Mouse (Mus musculus): ENCODE results near the gene Pdzrn4. TPM values are rescaled to one million over a fixed set of nuclear protein-coding genes. Genes with fewer than 3 reads are reported as not detected.
"Not testable (repeated sequence)": the region's sequence is repeated elsewhere in the genome, so short reads cannot be mapped to it uniquely, and the experiment has no call there.

Pdzrn4 gene
- not detected in 3 replicates for total RNA-seq (2017)

- ATAC-seq (replicated peaks; ENCODE audit: insufficient number of reproducible peaks, low FRiP score, low TSS enrichment, poor library complexity, severe bottlenecking), result no peak
These were observed at the start of gene Pdzrn4 for GRCm38 (mm10) chr15:92396770-92397608. Pdzrn4 (plus strand) TSS chr15:92396881.

GRCm38 (mm10) chr15:92347426-92347825 is 49.3 kb upstream of the Pdzrn4 start:
- no peak for ATAC-seq (replicated peaks; ENCODE audit: insufficient number of reproducible peaks, low FRiP score, low TSS enrichment, poor library complexity, severe bottlenecking)

GRCm38 (mm10) chr15:92347902-92348301 is 48.8 kb upstream of the Pdzrn4 start:
- ATAC-seq (replicated peaks; ENCODE audit: insufficient number of reproducible peaks, low FRiP score, low TSS enrichment, poor library complexity, severe bottlenecking), result no peak

- ATAC-seq (replicated peaks; ENCODE audit: insufficient number of reproducible peaks, low FRiP score, low TSS enrichment, poor library complexity, severe bottlenecking), result not testable (repeated sequence)
These were observed 48.2 kb upstream of the Pdzrn4 start for GRCm38 (mm10) chr15:92348453-92348852.

- no peak for ATAC-seq (replicated peaks; ENCODE audit: insufficient number of reproducible peaks, low FRiP score, low TSS enrichment, poor library complexity, severe bottlenecking)
These were observed 32.5 kb upstream of the Pdzrn4 start for GRCm38 (mm10) chr15:92364153-92364552.

DNA sequence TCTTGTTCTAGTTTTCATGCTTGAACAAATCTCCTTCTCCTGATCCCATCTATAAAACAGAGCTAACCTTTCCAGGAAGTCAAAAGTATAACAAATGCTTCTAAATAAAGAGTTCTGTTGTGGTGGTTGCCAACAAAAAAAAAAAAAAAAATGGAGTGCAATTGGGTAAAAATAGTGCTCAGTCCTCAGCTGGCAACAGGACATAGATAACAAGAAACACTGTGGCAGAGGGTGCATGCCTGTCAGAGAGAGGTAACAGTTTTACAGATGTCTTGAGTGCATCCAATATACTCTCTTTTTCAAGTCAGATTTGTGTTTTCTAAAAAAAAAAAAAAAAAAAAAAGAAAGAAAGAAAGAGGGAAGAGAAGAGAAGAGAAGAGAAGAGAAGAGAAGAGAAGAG is 32.1 kb upstream of the Pdzrn4 start:
- no peak for ATAC-seq (replicated peaks; ENCODE audit: insufficient number of reproducible peaks, low FRiP score, low TSS enrichment, poor library complexity, severe bottlenecking)

DNA sequence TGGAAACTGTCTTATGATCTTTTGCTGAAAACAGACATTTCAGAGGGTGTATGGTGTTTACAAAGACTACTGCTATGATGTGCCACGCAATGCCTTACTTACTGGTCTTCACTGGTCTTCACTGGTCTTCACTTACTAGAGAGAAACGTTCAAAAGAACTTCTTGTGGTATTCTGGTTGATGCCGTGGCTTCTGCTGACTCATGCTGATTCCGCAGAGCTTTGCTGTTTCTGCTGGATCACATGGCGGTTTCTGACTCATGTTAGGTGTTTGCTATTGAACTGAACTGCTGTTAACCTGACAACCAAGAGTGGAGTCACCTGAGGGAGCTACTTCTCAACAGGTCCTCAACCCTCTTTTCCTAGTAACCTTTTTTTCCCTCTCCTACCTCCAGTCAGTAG is 1.9 kb upstream of the Pdzrn4 start:
- ATAC-seq (replicated peaks; ENCODE audit: insufficient number of reproducible peaks, low FRiP score, low TSS enrichment, poor library complexity, severe bottlenecking), result no peak

DNA sequence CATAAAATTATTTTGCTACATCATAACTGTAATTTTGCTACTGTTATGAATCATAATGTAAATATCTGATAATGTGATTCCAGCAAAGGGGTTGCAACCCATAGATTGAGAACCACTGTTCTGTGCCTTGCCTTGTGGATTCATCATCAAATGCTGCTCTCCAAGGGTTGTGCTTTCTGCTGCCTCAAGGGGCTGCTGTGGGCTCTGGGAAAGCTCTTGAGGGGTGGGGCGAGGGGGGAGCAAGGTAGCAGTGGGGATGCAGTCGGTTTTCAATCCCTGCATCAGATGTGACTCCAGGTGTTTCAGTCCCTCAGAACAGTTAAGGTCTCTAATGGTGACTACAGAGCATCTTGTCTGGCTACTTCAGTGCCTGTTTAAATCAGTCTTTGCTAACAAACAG is 2.1 kb downstream of the Pdzrn4 start:
- no peak for ATAC-seq (replicated peaks; ENCODE audit: insufficient number of reproducible peaks, low FRiP score, low TSS enrichment, poor library complexity, severe bottlenecking)

GRCm38 (mm10) chr15:92399278-92399677 is 2.6 kb downstream of the Pdzrn4 start:
- ATAC-seq (replicated peaks; ENCODE audit: insufficient number of reproducible peaks, low FRiP score, low TSS enrichment, poor library complexity, severe bottlenecking), result no peak

DNA sequence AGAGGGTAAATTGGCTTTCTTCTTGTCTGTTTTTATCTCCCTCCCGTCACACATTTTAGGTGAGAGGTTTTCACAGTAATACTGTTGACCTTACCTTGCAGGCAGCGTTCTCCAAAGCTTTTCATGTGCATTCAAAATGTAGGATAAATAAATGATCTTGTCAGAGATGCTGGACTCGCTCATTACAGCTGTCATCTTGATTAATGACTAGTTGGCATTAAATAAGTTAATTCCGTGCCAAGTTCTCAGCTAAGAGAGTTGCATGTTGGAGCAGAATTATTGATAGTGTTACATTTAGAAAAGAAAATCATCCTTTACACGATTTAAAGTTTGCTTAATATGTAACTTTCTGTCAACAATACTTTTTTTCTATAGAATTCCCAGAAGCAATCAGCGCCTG is 4.9 kb downstream of the Pdzrn4 start:
- ATAC-seq (replicated peaks; ENCODE audit: insufficient number of reproducible peaks, low FRiP score, low TSS enrichment, poor library complexity, severe bottlenecking), result no peak

GRCm38 (mm10) chr15:92415323-92415722 is 18.6 kb downstream of the Pdzrn4 start:
- no peak for ATAC-seq (replicated peaks; ENCODE audit: insufficient number of reproducible peaks, low FRiP score, low TSS enrichment, poor library complexity, severe bottlenecking)

DNA sequence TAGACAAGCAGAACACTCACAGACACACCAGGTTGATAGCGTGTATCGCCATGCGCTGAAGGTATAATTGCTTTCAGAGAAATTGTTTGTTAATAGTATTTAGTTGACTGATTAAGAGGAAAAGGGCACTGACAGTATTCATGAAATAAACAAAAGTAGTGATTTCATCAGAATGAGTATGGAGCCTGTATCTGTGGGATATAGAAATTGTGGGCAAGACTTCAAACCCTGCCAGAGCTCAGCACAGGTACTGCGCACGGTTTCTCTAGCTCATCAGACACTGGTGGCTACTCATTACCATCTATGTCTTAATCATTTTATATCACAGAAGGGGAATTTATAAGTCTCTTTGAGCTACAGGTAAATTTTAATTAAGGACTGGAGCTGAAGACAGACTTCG is 19.5 kb downstream of the Pdzrn4 start:
- ATAC-seq (replicated peaks; ENCODE audit: insufficient number of reproducible peaks, low FRiP score, low TSS enrichment, poor library complexity, severe bottlenecking), result no peak

- ATAC-seq (replicated peaks; ENCODE audit: insufficient number of reproducible peaks, low FRiP score, low TSS enrichment, poor library complexity, severe bottlenecking), result no peak
These were observed 20.0 kb downstream of the Pdzrn4 start for GRCm38 (mm10) chr15:92416658-92417057.

DNA sequence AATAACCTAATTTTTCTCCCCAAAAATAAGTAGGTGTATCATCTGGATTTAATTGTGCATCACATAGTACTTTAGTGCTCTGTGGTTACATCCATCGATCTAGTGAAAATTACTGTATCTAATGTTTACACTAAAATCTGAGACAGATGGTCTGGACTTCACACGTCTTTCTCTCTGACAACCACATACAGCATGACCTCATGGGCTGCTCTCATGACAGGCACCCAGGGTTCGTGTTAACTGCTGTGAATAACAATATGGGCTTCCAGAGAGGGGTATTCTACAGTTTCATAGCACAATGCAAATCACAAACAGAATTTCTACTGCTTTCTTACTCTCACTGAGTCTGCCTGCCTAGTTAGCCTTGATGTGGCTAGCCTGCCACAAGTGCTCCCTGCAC is 20.4 kb downstream of the Pdzrn4 start:
- no peak for ATAC-seq (replicated peaks; ENCODE audit: insufficient number of reproducible peaks, low FRiP score, low TSS enrichment, poor library complexity, severe bottlenecking)

- no peak for ATAC-seq (replicated peaks; ENCODE audit: insufficient number of reproducible peaks, low FRiP score, low TSS enrichment, poor library complexity, severe bottlenecking)
These were observed 37.9 kb downstream of the Pdzrn4 start for GRCm38 (mm10) chr15:92434605-92435004.

DNA sequence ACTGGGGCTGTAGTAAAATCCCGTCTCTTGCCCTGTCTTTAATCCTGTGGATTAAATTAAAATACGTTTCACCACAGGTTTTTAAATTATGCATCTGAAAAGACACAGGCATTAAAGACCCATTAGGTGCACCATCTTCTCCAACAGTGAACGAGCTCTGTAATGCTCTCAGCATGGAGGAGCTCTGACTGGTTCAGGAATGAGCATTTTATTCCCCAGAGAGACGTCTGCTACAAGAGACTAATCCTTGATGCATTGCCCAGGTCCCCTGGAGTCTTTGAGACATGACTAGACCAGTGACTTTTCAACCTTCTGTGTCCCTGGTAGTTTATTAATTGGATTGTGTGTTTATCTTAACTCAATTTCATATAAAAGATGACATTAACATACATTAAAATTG is 38.6 kb downstream of the Pdzrn4 start:
- ATAC-seq (replicated peaks; ENCODE audit: insufficient number of reproducible peaks, low FRiP score, low TSS enrichment, poor library complexity, severe bottlenecking), result no peak

GRCm38 (mm10) chr15:92441630-92442180 is 45.0 kb downstream of the Pdzrn4 start:
- ATAC-seq (replicated peaks; ENCODE audit: insufficient number of reproducible peaks, low FRiP score, low TSS enrichment, poor library complexity, severe bottlenecking), result no peak

GRCm38 (mm10) chr15:92447708-92448147 is 51.0 kb downstream of the Pdzrn4 start:
- no peak for ATAC-seq (replicated peaks; ENCODE audit: insufficient number of reproducible peaks, low FRiP score, low TSS enrichment, poor library complexity, severe bottlenecking)

- ATAC-seq (replicated peaks; ENCODE audit: insufficient number of reproducible peaks, low FRiP score, low TSS enrichment, poor library complexity, severe bottlenecking), result no peak
These were observed 52.4 kb downstream of the Pdzrn4 start for GRCm38 (mm10) chr15:92449112-92449511.

- ATAC-seq (replicated peaks; ENCODE audit: insufficient number of reproducible peaks, low FRiP score, low TSS enrichment, poor library complexity, severe bottlenecking), result no peak
These were observed 55.9 kb downstream of the Pdzrn4 start for GRCm38 (mm10) chr15:92452620-92453019.

Data from monocyte, adult 5-6 weeks (primary cell).